Mouse (Mus musculus) stomach, postnatal 0 days (tissue): ENCODE measurements around the gene Zdhhc17.

Experiments used
- CTCF ChIP-seq: IDR thresholded peaks from 2 replicates; pipeline ENCODE4 v1.5.1; 2016; ENCODE audit warnings: antibody characterized with exemption, low read depth, mild to moderate bottlenecking, moderate library complexity
- EP300 ChIP-seq: optimal IDR thresholded peaks from 2 replicates; pipeline ENCODE3; 2016; ENCODE audit warnings: antibody characterized with exemption

GRCm38 (mm10) chr10:110921890-110922289 is 88.0 kb downstream of the Zdhhc17 start:
- TF ChIP-seq CTCF (no peak), EP300 (no peak)
